Mouse (Mus musculus): Measurements from ENCODE around the gene Gpld1.

Gpld1 gene

GRCm38 (mm10) chr13:25023129-25023528, 80.2 kb downstream of the Gpld1 start:
- no peak for DNase-seq

- no peak for DNase-seq
Measured at GRCm38 (mm10) chr13:25024655-25025054, 81.7 kb downstream of the Gpld1 start.

GRCm38 (mm10) chr13:25026409-25027113, 83.6 kb downstream of the Gpld1 start:
- no peak for DNase-seq

- no peak for DNase-seq
Measured at GRCm38 (mm10) chr13:25027114-25027425, 84.1 kb downstream of the Gpld1 start.

GRCm38 (mm10) chr13:25039488-25039887, 96.5 kb downstream of the Gpld1 start:
- DNase-seq, result no peak

All from layer of hippocampus, adult 9-11 months (tissue).